Mouse (Mus musculus): ENCODE results near the gene Myom1.

DNA sequence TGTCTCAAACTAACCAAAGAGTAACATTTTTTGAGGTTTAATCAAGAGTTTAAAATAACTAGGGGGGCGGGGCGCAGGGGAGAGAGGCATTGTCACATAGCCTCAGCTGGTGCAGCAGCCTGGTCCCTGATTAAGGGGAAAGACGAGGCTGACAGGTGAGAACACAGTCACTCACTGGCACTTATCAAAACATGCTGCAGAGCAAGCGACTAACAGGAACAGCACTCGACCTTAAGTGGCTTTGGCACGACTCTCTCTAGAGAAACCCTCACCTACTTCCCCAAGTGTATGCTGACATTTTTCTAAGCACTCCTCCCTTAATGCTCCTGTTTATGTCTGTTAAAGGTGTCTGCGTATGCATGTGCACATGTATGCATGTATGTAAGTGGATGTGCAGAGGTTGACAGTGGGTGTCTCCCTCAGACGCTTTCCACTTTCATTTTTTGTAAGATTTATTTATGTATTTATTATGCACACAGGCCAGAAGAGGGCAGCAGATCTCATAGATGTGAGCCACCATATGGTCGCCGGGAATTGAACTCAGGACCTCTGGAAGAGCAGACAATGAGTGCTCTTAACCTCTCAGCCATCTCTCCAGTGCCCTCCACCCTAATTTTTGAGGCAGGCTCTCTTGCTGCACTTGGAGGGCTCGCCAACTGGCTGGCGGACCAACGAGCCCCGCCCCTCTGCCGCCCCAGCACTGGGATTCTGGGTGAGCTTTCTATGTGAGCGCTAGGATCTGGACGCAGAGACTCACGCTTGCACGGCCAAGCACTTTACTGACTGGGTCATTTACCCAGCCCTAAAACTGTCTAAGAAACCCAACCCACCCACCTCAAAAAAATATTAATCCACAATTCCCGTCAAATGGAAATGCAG is 22.8 kb upstream of the Myom1 start:
- TF ChIP-seq POLR2A (IDR thresholded peaks at IDR 0.05; ENCODE audit: borderline replicate concordance, control insufficient read depth, low read depth, low read length) (no peak), CTCF (IDR thresholded peaks at IDR 0.05; ENCODE audit: control insufficient read depth, insufficient read depth, low read length) (peak; percentile 18; the same call in 1 of the 2 replicates)
